Mouse (Mus musculus) testis, adult 2 months (tissue): ENCODE results near the gene Stambpl1.

Experiments
- CTCF ChIP-seq: fragments of 200-500 bp; IDR thresholded peaks from 2 replicates; pipeline ENCODE4 v1.5.1; 2012; ENCODE audit warnings: low read depth, mild to moderate bottlenecking, inconsistent platforms, low read length, moderate library complexity; ENCODE audit not compliant: control insufficient read depth, insufficient read depth, insufficient replicate concordance
- POLR2A ChIP-seq: fragments of 200-500 bp; IDR thresholded peaks from 2 replicates; pipeline ENCODE4 v1.6.1; 2012; ENCODE audit warnings: low read depth, mild to moderate bottlenecking, inconsistent platforms, low read length, moderate library complexity; ENCODE audit not compliant: control insufficient read depth

GRCm38 (mm10) chr19:34210841-34211240, 18.8 kb downstream of the Stambpl1 start:
- TF ChIP-seq POLR2A (no peak), CTCF (no peak)
